Mouse (Mus musculus) stomach, postnatal 0 days (tissue): ENCODE measurements around the gene Serpinf2. TPM values are rescaled to one million over a fixed set of nuclear protein-coding genes. Genes with fewer than 3 reads are reported as not detected.

Source experiments
- ATAC-seq: fragments of 200-750 bp; cut with Nextera tagmentation; 2 replicates; pipeline ENCODE4 v1.8.0; 2017; ENCODE audit not compliant: low FRiP score, low TSS enrichment
- DNase-seq: peaks from one replicate; pipeline ENCODE4 v3.0.0-alpha.2; 2016; ENCODE audit warnings: low spot score
- H3K27ac ChIP-seq: fragments of 300-500 bp; sonication (generic); replicated peaks from 2 replicates; pipeline ENCODE4 v1.5.1; 2014; ENCODE audit warnings: mild to moderate bottlenecking, control low read depth
- H3K27me3 ChIP-seq: fragments of 300-500 bp; sonication (generic); 2 replicates; pipeline ENCODE4 v1.6.1; 2014; ENCODE audit warnings: low read length; ENCODE audit not compliant: control insufficient read depth, insufficient read depth
- H3K36me3 ChIP-seq: fragments of 300-500 bp; sonication (generic); 2 replicates; pipeline ENCODE4 v1.6.1; 2014; ENCODE audit warnings: low read length, mixed read lengths; ENCODE audit not compliant: control insufficient read depth, insufficient read depth
- H3K4me1 ChIP-seq: fragments of 300-500 bp; sonication (generic); replicated peaks from 2 replicates; pipeline ENCODE4 v1.6.1; 2014; ENCODE audit warnings: antibody characterized with exemption; ENCODE audit not compliant: control insufficient read depth, insufficient read depth
- H3K4me2 ChIP-seq: fragments of 300-500 bp; sonication (generic); replicated peaks from 2 replicates; pipeline ENCODE4 v1.6.1; 2014; ENCODE audit warnings: low read depth, mild to moderate bottlenecking, control low read depth, moderate library complexity
- H3K4me3 ChIP-seq: fragments of 300-500 bp; sonication (generic); 2 replicates; pipeline ENCODE4 v1.5.1; 2014; ENCODE audit warnings: low read depth, low read length, control low read depth
- H3K9ac ChIP-seq: fragments of 300-500 bp; sonication (generic); 2 replicates; pipeline ENCODE4 v1.6.1; 2014; ENCODE audit warnings: mild to moderate bottlenecking, low read length, control low read depth, mixed read lengths
- H3K9me3 ChIP-seq: fragments of 300-500 bp; sonication (generic); 2 replicates; pipeline ENCODE4 v1.6.1; 2016; ENCODE audit warnings: low read length; ENCODE audit not compliant: control insufficient read depth
- CTCF ChIP-seq: IDR thresholded peaks from 2 replicates; pipeline ENCODE4 v1.5.1; 2016; ENCODE audit warnings: antibody characterized with exemption, low read depth, mild to moderate bottlenecking, moderate library complexity
- EP300 ChIP-seq: optimal IDR thresholded peaks from 2 replicates; pipeline ENCODE3; 2016; ENCODE audit warnings: antibody characterized with exemption
- WGBS: fragments of 180-500 bp; shearing (Covaris S2); extraction: QIAGEN DNeasy Blood & Tissue Kit; methylation state at CpG from one replicate; pipeline ENCODE4 v1.1.7; 2014; 5-methylcytosine and 5-hydroxymethylcytosine counted together
- polyA plus RNA-seq: library from polyadenylated mRNA; unstranded; fragments of >200 nt; fragmentation: Nextera tagmentation; extraction: Ambion mirVana; gene quantifications from 2 replicates; pipeline ENCODE4 v1.2.1, GENCODE M21; 2015

The Serpinf2 gene
- polyA plus RNA-seq, 1 experiment from 2014 or later, result 17.8 TPM

DNA sequence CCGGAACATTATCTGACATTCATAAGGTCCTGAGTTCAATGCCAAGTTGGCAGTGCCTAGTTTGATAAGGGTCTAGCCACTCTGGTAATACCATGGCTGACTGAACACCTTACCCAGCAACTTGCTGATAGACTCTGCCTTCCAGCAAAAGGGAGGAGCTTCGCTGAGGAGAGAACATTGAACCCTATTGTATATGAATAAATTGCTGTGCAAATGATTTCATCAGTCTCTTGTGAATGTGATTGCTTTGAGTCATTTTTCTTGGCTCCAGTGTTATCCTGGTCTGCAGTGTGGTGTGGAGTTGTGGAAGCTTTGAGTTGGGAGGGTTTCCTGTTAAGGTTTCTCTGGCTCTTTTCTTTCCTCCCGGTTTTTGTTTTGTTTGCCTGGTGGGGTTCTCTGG is 31.3 kb upstream of the Serpinf2 start:
- H3K27ac ChIP-seq, result no peak overlapping the region
- 61% methylated on average over 3 of the region's 3 CpGs for WGBS
- TF ChIP-seq EP300 (no peak), CTCF (no peak)

DNA sequence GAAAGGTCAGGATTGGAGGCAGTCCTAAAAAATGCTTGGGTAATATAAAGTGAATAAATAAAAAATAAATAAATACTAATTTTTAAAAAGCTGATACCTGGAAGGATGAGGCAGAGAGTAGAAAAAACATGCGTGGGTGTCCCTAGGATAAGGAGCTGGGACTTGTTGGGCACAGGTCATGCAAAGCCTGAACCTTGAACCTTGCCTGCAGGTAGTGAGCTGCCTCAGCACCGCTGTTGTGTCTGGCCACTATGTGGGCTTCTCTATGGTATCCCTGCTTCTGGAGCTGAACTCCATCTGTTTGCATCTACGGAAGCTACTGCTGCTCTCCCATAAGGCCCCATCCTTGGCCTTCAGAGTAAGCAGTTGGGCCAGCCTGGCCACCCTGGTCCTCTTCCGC is 29.9 kb upstream of the Serpinf2 start:
- 92% methylated on average over 4 of the region's 4 CpGs for WGBS
- no peak for TF ChIP-seq EP300
- TF ChIP-seq CTCF, result no peak

More for the DNA sequence above, 31.3 kb upstream of the Serpinf2 start:
- Histone ChIP-seq H3K4me1 (no peaks in the 10 kb centered on the region), H3K27me3 (no peaks in the 10 kb centered on the region), H3K36me3 (no peaks in the 10 kb centered on the region), H3K9me3 (no peaks in the 10 kb centered on the region), H3K9ac (no peak overlapping the region), H3K4me3 (no peak overlapping the region), H3K4me2 (no peak overlapping the region)
- peak; percentile 65 for ATAC-seq
- peak; percentile 45 for DNase-seq

DNA sequence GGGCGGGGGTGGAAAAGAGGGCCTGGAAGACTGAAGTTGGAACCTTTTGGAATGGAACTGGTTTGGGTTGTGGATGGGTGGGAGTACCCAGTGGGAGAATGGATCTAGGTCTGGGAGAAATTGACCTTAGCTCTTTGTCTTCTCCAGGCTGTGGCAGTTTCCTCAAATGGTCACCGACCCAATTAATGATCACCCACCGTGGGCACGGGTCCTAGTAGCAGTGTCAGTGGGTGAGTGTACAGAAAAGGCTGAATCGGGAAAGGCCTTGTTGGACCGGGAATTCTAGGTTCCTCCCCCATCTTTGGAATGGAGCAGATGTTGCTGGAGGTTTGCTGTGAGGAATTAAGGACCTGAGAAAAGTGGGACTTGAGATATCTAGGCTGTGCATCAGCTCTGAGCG is 29.0 kb upstream of the Serpinf2 start:
- H3K27ac ChIP-seq, result peak overlapping the region; percentile 24; the same call in 1 of the 2 replicates
- peaks cover 1% of the 10 kb centered on the region; the same call in 1 of the 2 replicates for H3K4me1 ChIP-seq
- H3K9me3 ChIP-seq, result no peaks in the 10 kb centered on the region
- peak overlapping the region; percentile 44 for H3K4me3 ChIP-seq
- H3K36me3 ChIP-seq, result no peaks in the 10 kb centered on the region
- no peaks in the 10 kb centered on the region for H3K27me3 ChIP-seq
- peak overlapping the region; percentile 76 for H3K4me2 ChIP-seq
- ATAC-seq (no peak), DNase-seq (no peak)
- TF ChIP-seq CTCF (no peak), EP300 (no peak)
- 59% methylated on average over 7 of the region's 7 CpGs for WGBS
- peak overlapping the region; percentile 71 for H3K9ac ChIP-seq

More for the DNA sequence above, 29.9 kb upstream of the Serpinf2 start:
- Histone ChIP-seq H3K36me3 (no peaks in the 10 kb centered on the region), H3K27ac (no peak overlapping the region), H3K27me3 (no peaks in the 10 kb centered on the region), H3K9me3 (no peaks in the 10 kb centered on the region), H3K4me3 (no peak overlapping the region), H3K4me1 (no peaks in the 10 kb centered on the region), H3K4me2 (no peak overlapping the region), H3K9ac (no peak overlapping the region)
- ATAC-seq (no peak), DNase-seq (no peak)

DNA sequence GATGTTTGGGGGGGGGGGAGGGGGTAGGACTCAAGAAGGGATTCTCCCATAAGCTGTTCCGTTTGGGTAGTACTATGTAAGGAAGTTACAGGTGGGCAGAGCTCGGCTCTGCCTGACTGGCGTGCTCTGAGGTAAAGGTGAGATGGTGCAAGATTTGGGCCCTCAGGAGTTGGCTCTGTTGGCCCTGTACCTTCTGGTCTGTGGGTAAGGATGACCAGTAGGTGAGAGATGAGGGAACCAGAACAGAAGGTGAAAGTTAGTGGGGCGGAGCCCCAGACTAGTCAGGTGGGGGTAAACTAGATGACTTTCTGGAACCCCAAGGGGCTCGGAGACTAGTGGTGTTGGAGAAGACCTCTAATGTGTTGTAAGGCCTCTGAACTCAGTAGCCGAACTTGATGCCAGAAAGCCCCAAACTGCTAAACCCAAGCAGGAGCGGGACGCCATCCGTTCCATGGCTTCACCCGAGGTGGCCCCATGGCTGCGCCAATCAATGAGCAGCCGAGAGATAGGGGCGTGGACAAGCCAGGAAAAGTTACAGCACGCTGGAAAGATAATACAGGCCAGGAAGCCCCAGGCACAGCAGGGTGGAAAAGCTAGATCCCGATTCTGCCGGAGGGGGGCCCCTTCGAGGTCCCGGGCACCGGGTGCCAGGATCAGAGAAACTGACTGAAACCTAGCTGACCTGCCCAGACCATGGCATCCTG is 28.3 kb upstream of the Serpinf2 start:
- Histone ChIP-seq H3K36me3 (no peaks in the 10 kb centered on the region), H3K27me3 (no peaks in the 10 kb centered on the region), H3K27ac (peak overlapping the region; percentile 24; the same call in 1 of the 2 replicates), H3K9ac (peak overlapping the region; percentile 71), H3K4me3 (peak overlapping the region; percentile 44), H3K4me1 (peaks cover 3% of the 10 kb centered on the region; the same call in 1 of the 2 replicates), H3K9me3 (no peaks in the 10 kb centered on the region), H3K4me2 (peak overlapping the region; percentile 76)
- ATAC-seq (peak; percentile 59), DNase-seq (peak; percentile 74)
- TF ChIP-seq EP300 (no peak), CTCF (peak; percentile 28; the same call in 1 of the 2 replicates)
- whole genome bisulfite sequencing, result 19% methylated on average over 19 of the region's 19 CpGs

DNA sequence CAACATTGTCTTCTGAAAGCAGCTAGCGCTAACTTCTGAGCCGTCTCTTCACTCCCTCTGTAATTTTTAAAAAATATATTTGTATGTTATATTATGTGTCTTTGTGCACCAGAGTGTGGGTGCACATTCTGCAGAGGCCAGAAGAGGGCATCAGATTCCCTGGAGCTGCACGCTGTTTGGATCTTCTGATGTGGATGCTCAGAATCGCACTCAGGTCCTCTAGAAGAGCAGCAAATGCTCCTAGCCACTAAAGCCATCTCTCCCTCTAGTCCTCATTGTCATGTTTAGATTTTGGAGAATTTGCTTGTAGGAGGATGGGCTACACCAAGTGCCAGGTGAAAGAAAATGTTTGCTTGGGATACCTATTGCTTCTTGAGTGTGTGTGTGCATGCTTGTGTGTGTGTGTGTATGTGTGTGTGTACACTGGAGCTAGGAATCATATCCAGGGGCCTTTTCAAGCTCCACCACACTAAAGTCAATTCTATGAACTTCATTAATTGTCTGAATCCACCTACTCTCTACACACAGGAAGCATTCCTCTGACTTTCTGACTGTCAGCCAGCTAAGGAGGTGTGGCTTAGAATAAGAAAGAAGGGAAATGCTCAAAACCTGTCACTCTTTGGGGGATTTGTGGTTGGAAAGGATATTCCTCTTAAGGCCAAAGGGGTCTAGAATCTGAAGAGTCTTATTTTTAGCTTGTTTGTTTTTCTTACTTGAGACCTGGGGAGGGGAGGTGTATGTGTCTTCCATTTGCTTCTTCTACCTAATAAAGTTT is 27.5 kb upstream of the Serpinf2 start:
- H3K4me2 ChIP-seq, result no peak overlapping the region; the same call in 1 of the 2 replicates

More for the DNA sequence above, 27.5 kb upstream of the Serpinf2 start:
- TF ChIP-seq CTCF, result peak; percentile 48
- no peak for TF ChIP-seq EP300
- Histone ChIP-seq H3K4me3 (no peak overlapping the region), H3K9me3 (no peaks in the 10 kb centered on the region), H3K4me1 (peaks cover 3% of the 10 kb centered on the region; the same call in 1 of the 2 replicates), H3K27ac (no peak overlapping the region), H3K9ac (no peak overlapping the region), H3K36me3 (no peaks in the 10 kb centered on the region), H3K27me3 (no peaks in the 10 kb centered on the region)
- ATAC-seq (no peak), DNase-seq (no peak)
- WGBS, result 92% methylated on average over 4 of the region's 4 CpGs
